Mouse (Mus musculus) cerebellum, postnatal 25 days (tissue): ENCODE measurements at regions not wholly inside any gene's neighbourhood (a gene's known extent, or its start where the extent isn't known, plus 50 kb on each side); places are given as distances from the start of the nearest gene placed in this dataset.
"Not testable (repeated sequence)": the region's sequence is repeated elsewhere in the genome, so short reads cannot be mapped to it uniquely, and the experiment has no call there.

ENCODE experiments used
- DNase-seq, 2 experiments: peaks; one replicate each; pipeline ENCODE4 v3.0.0; 2021; ENCODE audit warnings: mixed read lengths in 2 of 2

- no peak for DNase-seq
Measured at GRCm38 (mm10) chr6:140222534-140223324, 181.5 kb upstream of the Plcz1 start.

DNA sequence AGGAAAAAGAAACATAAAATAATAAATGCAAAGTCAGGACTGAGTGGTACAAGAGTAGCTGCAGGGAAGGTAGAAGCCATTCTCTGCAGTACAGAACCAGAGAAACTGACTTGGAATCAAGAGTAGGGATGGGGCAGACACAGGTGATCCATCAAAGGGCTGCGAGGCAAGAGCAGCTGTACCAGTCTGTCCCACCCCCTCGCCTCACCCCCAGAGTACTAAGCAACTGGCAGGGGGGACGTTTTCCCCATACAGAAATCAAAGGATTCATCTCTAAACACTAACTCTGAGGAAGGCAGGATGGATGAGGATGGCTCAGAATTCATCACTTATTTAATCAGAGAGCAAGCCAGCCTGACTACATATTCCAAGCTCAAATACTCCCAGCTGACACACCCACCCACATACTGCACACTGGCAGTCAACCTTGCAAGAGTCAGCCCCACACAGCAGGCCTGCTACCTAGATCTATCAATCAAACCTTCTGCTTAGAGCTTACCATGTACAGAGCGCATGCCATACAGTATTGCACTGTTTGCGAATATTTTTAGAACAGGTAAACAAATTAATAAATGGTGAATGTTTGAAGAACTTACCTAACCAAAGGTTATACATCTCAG lies 180.5 kb upstream of the Plcz1 start:
- no peak for DNase-seq

GRCm38 (mm10) chr6:140218789-140219188 lies 177.5 kb upstream of the Plcz1 start:
- no peak for DNase-seq

GRCm38 (mm10) chr6:140212403-140212802 lies 171.1 kb upstream of the Plcz1 start:
- DNase-seq, result no peak

DNA sequence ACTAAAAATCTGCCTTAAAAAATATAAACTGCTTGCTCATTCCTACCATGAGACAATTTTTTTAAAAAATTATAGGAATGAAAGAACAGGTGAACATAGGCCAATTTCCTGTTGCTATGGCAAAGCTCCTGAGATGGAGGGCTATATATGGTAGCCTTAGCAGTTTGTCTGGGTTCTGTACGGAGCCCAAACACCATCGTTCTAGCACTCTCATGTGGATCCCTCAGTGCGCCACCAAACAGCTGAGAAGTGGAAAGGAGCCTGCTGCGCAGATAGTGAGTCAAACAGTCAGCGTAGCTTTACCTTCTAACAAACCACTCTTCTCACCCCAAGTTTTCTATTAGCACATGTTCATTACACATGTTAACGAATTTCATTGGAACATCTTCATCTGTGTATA lies 168.9 kb upstream of the Plcz1 start:
- DNase-seq, result no peak

DNA sequence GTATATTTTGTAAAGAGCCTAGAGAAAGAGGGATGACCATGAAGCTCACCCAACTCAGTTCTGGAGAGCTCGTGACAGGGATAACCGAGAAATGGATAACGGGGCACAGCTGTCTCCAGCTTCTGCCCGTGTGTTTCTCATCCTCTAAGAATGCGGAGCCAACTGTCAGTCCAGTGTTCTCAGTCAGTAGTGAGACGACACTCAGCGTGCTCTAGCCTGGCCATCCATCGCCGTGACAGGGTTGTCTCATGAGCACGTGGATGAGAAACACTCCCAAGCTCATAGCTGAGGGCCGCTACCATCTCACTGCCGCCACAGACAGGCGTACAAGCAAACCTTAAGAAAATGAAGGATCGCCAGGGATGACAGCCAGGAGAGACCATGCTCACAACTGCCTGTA lies 167.8 kb upstream of the Plcz1 start:
- no peak for DNase-seq

DNA sequence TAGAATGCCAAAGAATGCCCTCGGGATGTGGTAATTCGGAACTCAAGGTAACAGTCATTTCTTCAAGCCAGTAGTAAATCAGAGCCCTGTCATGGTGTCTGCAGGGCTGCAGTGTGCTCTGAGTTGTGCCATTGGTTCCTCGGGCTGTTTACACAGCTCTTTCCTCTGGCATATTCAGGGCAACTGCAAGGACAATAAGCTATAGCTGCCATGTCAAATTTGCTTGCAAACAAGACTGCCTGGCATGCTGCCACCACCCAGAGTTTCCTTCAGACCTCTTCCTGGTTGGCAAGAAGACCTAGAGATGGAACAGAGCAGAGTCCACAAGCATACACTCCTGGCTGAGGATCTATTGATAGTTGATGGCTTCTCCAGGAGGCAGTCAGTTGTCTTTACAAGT lies 167.1 kb upstream of the Plcz1 start:
- DNase-seq, result peak; percentile 18 to 35

- DNase-seq, result not testable (repeated sequence)
Measured at GRCm38 (mm10) chr6:140206676-140207075, 165.4 kb upstream of the Plcz1 start.

DNA sequence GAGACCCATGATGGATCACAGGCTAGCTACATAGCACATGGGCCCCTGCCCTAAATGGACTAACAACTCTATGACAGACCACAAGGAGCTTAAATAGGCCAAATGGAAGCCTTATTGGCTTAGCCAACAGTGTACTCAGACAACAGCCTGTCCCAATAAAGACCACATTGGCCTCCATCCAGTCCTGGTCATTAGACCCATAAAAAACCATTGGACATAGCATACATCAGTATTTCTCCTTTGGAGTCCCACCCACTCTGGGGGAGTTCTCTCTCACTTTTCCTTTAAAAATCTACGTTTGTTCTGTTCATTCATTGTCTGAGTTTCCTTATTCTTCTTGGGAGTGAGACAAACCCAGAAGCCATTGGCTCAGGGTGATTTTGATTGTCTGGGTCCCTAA lies 160.1 kb upstream of the Plcz1 start:
- no peak for DNase-seq

- no peak for DNase-seq
Measured at GRCm38 (mm10) chr6:140200322-140200721, 159.1 kb upstream of the Plcz1 start.

DNA sequence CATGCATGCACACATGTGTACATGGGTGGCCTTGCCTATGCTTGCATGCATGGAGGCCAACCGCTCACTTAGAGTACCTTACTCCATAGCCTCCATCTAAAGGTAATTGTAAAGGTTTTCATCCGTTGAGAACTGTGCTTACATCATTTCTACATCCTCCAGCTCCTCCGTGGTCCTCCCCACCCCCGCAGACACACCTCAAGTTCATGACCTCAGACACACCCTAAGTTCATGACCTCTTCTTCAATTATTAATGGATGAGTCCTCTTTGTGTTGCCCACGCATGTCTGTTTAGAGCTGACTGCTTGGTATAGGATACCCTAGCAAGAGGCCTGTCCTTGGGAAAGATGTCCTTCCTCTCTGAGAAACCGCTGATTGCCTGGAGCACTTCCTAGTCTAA lies 156.8 kb upstream of the Plcz1 start:
- no peak for DNase-seq

DNA sequence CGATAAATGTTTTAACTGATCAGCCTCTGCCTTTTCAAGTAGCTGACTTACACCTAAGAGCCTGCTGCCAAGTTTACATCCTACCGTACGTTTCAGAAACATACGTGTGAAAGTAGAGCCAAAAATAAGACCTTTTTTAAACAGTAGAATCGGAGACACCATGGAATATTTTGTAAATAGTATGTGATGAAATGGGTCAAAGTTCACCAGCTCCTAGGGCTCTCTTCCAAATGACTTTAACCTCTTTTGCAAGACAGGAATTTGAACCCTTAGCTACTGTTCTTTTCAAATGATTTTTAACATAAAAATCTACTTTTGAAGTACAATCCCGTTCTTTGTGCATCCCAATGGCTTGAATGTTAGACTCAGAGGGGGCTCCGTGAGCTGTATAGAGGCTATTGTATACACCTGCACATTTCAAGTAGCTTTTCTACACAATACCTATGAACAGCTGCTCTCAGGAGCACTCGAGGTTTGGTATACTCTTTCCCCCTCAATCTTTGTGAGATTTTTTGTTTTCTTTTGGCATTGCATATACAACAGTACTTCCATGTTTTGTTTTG lies 155.9 kb upstream of the Plcz1 start:
- no peak for DNase-seq

GRCm38 (mm10) chr6:140194276-140194675 lies 153.0 kb upstream of the Plcz1 start:
- DNase-seq, result no peak

- DNase-seq, result no peak
Measured at GRCm38 (mm10) chr6:140193084-140193939, 152.1 kb upstream of the Plcz1 start.

- DNase-seq, result no peak
Measured at GRCm38 (mm10) chr6:140192526-140192925, 151.3 kb upstream of the Plcz1 start.

DNA sequence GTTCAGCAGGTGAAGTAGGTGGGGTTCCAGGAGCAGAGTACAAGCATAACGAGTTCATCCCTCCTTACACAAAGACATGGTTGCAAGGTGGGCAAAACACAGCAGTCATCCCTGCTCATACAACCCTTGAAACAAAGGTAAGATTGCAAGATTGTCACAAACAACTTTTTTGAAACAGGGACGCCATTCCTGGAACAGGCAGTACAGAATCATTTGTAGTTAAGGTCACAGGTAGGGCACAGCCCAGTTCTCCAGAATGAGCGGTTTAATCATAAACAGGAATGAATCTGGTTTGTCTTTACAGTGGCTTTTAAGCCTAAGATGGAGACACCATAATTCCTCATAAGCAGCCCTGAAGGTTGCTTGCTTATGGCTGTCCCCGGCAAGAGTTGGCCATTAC lies 150.1 kb upstream of the Plcz1 start:
- no peak for DNase-seq

DNA sequence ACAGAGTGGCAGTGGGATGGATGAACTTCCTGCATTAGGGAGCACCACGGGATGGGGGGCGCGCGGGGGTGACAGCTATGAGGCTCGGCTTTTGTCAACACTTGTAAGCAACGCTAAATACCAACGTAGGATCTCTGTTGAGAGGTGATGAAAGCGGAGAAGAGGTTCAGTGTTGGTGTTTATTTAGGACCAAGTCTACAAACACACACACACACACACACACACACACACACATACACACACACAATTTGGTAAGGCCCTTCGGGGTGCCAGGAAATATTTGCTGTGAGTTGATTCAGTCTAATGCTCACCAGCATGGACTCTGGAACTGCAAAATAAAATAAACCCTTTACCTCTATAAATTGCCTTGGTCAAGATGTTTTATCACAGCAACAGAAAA lies 148.3 kb upstream of the Plcz1 start:
- DNase-seq, result no peak

DNA sequence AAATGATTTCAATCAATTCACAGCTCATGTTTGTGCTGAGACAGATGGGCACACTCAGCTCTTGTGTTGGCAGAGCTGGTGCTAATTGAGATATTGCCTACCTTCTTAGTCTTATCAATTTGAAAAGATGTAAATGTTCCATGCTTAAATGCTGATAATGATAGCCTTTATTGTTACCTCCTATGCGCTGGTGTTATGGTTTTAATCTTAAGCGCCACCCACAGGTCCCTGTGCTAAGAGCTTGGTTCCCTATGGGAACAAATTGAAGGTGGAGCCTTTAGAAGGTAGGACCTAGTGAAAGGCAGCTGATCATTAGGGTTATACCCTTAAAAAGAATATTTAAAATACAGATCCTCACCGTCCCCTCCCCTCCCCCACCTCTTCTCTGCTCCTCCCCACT lies 146.5 kb upstream of the Plcz1 start:
- no peak for DNase-seq

DNA sequence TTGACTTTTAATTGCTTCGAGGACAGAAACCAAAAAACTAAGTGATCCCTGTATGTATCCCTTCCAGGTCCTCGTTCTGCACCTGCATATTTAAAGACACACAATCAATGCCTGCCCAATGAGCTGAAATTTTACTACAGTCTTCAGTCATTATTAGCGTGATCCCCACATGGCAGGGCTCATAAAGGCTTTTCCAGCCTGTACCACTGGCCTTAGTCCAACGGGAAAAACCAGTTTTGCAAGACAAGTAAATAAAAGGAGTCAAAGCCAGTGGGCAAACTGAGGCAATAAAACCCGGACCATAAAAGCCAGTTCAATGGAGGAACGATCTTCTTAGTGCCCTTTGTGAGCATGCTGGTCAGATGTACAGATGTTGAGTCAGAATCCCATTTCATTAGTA lies 145.8 kb upstream of the Plcz1 start:
- no peak for DNase-seq

GRCm38 (mm10) chr6:140179999-140180398 lies 138.7 kb upstream of the Plcz1 start:
- DNase-seq, result no peak

- no peak for DNase-seq
Measured at GRCm38 (mm10) chr6:140178425-140179193, 137.4 kb upstream of the Plcz1 start.

GRCm38 (mm10) chr6:140172716-140173115 lies 131.5 kb upstream of the Plcz1 start:
- no peak for DNase-seq

GRCm38 (mm10) chr6:140169836-140170235 lies 128.6 kb upstream of the Plcz1 start:
- DNase-seq, result no peak
